Mouse (Mus musculus) kidney, postnatal 4 days (tissue): ENCODE results near the gene C130050O18Rik.

Experiments
- DNase-seq, 2 experiments: peaks; one replicate each; pipeline ENCODE4 v3.0.0; 2021; ENCODE audit warnings: mixed read lengths in 2 of 2

C130050O18Rik gene

DNA sequence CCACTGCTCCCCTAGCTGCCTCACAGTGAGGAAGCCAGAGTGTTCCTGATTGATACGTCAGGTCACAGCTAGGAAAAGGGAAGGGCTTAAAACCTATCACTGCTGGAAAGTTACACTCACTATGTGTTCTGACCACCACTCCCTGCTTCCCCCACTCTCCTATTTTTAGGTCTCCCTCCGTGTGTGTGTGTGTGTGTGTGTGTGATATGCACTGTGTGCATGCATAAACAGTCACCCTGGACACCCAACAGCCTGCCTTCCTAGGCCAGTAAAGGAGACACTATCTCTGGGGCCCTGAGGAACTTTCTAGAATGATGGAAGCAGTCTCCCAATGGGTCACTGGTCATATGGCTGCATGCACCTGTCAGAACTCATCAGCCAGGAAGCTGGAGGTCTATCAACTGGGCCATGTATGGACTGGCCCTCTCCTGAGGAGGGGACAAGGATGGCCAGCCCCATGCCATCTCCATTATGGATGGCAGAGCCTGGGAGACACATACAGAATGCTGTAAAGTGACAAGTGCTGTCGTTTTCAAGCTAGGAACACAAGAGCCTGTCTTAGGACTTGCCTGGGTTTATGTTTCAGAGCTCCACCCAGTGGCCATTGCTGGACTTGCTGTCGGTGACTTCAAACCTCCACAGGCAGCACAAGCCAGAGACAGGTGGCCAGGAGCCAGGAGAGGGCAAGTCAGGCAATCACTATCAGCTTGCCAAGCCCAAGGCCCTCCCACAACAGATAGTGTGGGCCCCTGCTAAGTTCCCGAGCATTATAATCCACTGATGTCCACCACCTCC lies 6.9 kb upstream of the C130050O18Rik start:
- peak; percentile 92 to 93 for DNase-seq

GRCm38 (mm10) chr5:139398786-139399185 lies 6.3 kb upstream of the C130050O18Rik start:
- DNase-seq = no peak

DNA sequence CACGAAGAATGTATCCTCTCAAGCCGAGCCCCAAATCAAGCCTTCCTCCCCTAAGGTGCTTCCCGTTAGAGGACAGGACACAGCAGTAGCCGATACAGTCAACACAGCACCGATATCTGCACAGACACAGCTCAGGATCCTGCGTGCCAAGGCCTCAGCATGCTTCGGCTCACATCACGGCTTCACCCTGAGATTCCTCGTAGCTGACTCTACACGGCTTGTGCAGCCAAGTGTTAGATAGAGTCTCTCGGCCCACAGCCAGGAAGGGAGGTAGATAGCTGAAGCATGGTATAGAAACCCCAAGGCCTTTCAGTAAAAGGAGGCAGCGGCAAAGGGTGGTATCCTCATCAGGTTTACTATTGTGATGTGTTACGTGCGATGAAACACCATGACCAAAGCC lies 5.1 kb upstream of the C130050O18Rik start:
- no peak for DNase-seq

DNA sequence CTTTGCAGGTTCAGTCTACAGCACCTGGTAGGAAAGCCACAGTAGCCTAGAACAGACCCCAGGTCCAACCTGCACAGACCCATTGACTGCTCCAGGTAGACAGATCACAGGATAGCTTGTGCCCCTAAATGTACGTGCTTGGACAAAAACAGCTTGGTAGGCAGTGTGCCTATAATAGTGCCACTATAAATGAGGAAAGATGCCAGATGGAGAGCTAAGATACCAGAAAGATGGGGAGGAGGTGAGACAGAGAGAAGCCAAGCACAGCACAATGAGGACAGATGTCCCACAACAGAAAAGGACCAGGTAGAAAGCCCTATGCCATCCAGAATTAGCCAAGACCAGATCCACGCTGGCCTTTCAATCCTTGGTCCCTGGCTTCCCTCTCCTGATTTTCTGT lies 3.0 kb upstream of the C130050O18Rik start:
- DNase-seq = no peak

DNA sequence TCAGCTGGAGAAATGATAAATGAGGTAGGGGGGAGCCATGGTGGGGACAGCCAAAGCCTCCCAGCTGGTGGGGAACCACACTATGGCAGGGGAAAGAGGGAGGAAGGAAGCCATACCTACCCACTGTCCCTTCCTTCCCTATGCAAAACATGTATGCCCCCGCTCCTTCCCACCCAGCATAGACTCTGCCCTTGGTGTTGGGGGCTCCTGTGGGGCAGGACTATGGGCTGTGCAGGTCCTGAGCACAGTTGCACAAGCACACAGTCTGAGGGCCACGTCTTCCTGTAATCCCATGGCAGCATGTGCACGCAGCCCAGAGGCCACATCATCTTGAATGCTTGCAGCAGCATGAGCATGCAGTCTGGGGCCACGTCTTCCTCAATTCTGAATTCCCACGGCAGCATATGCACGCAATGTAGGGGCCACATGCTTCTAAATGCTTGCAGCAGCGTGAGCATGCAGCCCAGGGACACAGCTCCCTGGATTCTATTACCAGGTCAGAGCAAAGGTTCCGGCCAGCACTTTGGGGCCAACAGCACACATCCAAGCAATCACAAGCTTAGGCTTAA lies 1.3 kb upstream of the C130050O18Rik start:
- no peak for DNase-seq

GRCm38 (mm10) chr5:139405478-139405877 lies 398 bp downstream of the C130050O18Rik start:
- peak in 1 of 2 experiments; percentile 64 for DNase-seq

- no peak for DNase-seq
These were observed 873 bp downstream of the C130050O18Rik start for GRCm38 (mm10) chr5:139405953-139406352.

GRCm38 (mm10) chr5:139407121-139407885 lies 2.2 kb downstream of the C130050O18Rik start:
- DNase-seq = no peak

DNA sequence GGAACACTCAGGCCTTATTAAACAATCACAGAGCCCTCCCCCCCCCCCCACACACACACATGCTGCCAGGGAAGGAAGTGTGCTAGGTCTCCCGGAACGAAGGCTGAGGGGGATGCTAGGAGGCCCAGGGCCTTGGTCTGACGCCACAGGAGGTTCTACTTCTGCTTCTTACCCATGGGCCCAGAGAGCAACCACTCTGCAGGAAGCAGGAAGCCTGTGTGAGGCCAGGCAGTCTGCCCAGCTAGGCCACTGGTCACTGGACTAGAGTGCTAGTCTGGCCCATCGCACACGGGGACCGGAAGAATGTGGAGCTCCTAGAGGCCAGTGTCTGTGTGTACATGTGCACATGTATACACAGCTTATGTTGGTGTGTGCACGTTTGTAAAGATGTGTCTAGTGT lies 3.4 kb downstream of the C130050O18Rik start:
- peak in 1 of 2 experiments; percentile 54 for DNase-seq

- peak; percentile 57 to 67 for DNase-seq
These were observed 4.3 kb downstream of the C130050O18Rik start for GRCm38 (mm10) chr5:139409412-139409811.

GRCm38 (mm10) chr5:139410056-139410455 lies 5.0 kb downstream of the C130050O18Rik start:
- no peak for DNase-seq

GRCm38 (mm10) chr5:139411117-139411516 lies 6.0 kb downstream of the C130050O18Rik start:
- DNase-seq = no peak

GRCm38 (mm10) chr5:139411665-139412314 lies 6.7 kb downstream of the C130050O18Rik start:
- DNase-seq = peak in 1 of 2 experiments; percentile 53

DNA sequence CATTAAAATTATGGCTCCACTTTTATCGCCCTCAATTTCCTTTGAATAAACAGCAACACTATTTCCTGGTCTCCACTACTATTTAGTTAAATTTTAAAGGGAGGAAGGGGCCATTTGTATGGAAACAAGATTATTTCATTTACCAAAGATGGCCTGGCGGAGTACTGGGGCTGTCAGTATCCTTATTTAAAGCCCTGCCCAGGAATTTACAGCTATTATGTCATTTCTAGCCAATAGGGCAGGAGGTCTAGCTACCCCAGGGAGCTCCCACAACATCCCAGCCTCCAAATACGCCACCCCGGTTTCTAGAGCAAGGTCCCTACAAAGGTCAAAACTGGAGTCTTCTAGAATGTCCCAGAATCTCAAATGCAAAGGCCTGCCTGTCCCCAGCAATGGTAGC lies 8.5 kb downstream of the C130050O18Rik start:
- no peak for DNase-seq

DNA sequence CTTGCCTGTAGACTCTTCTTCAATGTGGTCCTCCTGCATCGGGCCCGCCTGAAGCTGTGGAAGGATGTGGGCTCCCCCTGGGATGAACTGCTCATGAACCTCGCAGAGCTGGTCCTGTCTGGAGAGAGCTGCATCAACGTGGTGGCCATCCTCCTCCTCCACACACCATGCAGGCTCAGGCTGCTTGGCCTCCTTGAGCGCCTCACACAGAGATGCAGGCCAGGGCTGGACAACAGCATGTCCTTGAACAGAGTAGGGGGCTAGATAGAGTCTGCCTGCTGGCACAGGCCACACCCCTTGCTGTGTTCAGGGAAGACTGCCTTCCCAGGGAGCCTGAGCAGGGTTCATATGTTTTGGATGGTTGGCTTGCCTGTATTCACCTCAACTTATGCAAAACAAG lies 9.9 kb downstream of the C130050O18Rik start:
- no peak for DNase-seq

- peak; percentile 48 to 71 for DNase-seq
These were observed 11.9 kb downstream of the C130050O18Rik start for GRCm38 (mm10) chr5:139416942-139417341.

GRCm38 (mm10) chr5:139417480-139417879 lies 12.4 kb downstream of the C130050O18Rik start:
- no peak for DNase-seq

- DNase-seq = no peak
These were observed 13.0 kb downstream of the C130050O18Rik start for GRCm38 (mm10) chr5:139418110-139418509.

DNA sequence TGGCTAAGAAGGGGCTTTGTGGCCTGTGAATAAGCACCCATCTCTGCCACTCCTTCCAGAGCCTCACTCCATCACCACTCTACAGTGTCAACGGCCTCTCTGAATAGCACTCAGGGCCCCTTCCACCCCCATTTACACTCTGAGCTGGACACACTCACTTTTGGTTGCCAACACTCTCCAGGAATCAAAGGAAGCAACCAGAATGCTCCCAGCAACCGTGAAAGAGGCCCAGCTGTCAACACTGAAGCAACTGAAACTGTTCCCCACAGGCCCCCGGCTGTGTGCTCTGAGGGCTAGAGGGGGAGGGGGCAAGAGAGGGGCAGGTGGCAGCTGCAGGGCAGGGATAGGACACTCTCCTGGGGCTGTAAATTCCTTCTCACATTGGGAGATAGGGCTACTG lies 13.6 kb downstream of the C130050O18Rik start:
- DNase-seq = no peak

- peak; percentile 75 to 84 for DNase-seq
These were observed 18.2 kb downstream of the C130050O18Rik start, which contains the start of gene Gper1 for GRCm38 (mm10) chr5:139423026-139423865. TSS of gene Gper1 (plus strand) at chr5:139423151.

DNA sequence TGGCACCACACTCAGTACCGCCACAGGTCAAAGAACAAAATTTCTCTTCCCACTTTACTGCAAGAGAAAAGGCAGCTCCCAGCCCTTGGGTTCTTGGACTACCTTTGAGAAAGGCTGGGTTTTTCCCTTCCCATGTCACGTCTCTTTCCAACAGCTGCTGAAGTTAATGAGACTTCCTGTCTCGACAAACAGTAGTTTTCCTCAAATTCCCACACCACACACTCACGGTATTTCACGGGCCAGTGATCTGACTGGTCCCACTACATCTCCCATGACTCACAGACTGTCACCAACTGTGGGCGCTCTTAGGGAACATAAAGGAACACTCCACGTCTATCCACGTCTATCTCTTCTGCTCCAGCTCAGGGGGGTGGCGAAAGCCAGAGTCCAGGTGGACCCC lies 20.1 kb downstream of the C130050O18Rik start:
- no peak for DNase-seq

GRCm38 (mm10) chr5:139427001-139427400 lies 21.9 kb downstream of the C130050O18Rik start:
- DNase-seq = no peak
